Mouse (Mus musculus) splenic B cell, adult 2 months (primary cell): Measurements from ENCODE around the gene Polrmt.

ENCODE experiments used
- DNase-seq: peaks from one replicate; pipeline ENCODE4 v3.0.0-alpha.2; 2011; ENCODE audit warnings: low read depth, low spot score
- H3K27me3 ChIP-seq: 2 replicates; pipeline ENCODE4 v1.6.1; 2012; ENCODE audit warnings: mild to moderate bottlenecking, low read length, moderate library complexity, mixed read lengths; ENCODE audit not compliant: control insufficient read depth, poor library complexity, insufficient read depth, severe bottlenecking
- H3K36me3 ChIP-seq: 2 replicates; pipeline ENCODE4 v1.6.1; 2012; ENCODE audit warnings: mild to moderate bottlenecking, low read length, moderate library complexity, mixed read lengths; ENCODE audit not compliant: control insufficient read depth, poor library complexity, insufficient read depth, severe bottlenecking

Gene Polrmt

GRCm38 (mm10) chr10:79780664-79781015 lies 34.3 kb upstream of the Polrmt start:
- DNase-seq, result peak; percentile 92
- H3K36me3 ChIP-seq, result no peaks in the 10 kb centered on the region
- no peaks in the 10 kb centered on the region for H3K27me3 ChIP-seq

GRCm38 (mm10) chr10:79779784-79780663 lies 33.6 kb upstream of the Polrmt start:
- H3K36me3 ChIP-seq, result no peaks in the 10 kb centered on the region
- H3K27me3 ChIP-seq, result no peaks in the 10 kb centered on the region
- DNase-seq, result peak; percentile 98

GRCm38 (mm10) chr10:79779193-79779592 lies 32.8 kb upstream of the Polrmt start:
- H3K27me3 ChIP-seq, result no peaks in the 10 kb centered on the region
- no peak for DNase-seq

GRCm38 (mm10) chr10:79778006-79778405 lies 31.6 kb upstream of the Polrmt start:
- no peaks in the 10 kb centered on the region for H3K36me3 ChIP-seq
- no peaks in the 10 kb centered on the region for H3K27me3 ChIP-seq
- DNase-seq, result no peak

More at GRCm38 (mm10) chr10:79779193-79779592, 32.8 kb upstream of the Polrmt start:
- H3K36me3 ChIP-seq, result no peaks in the 10 kb centered on the region

- H3K36me3 ChIP-seq, result no peaks in the 10 kb centered on the region
- DNase-seq, result no peak
These were observed 30.7 kb upstream of the Polrmt start, which contains the start of gene Fstl3 for GRCm38 (mm10) chr10:79777103-79777531. Gene Fstl3, plus strand, starts transcription at chr10:79777272.

GRCm38 (mm10) chr10:79774486-79775279 lies 28.3 kb upstream of the Polrmt start:
- Histone ChIP-seq H3K36me3 (no peaks in the 10 kb centered on the region), H3K27me3 (no peaks in the 10 kb centered on the region)
- peak; percentile 38 for DNase-seq

More at GRCm38 (mm10) chr10:79777103-79777531, 30.7 kb upstream of the Polrmt start, which contains the start of gene Fstl3:
- no peaks in the 10 kb centered on the region for H3K27me3 ChIP-seq

- no peak for DNase-seq
- H3K27me3 ChIP-seq, result no peaks in the 10 kb centered on the region
- H3K36me3 ChIP-seq, result no peaks in the 10 kb centered on the region
These were observed 26.8 kb upstream of the Polrmt start for GRCm38 (mm10) chr10:79773208-79773607.

- DNase-seq, result no peak
- H3K36me3 ChIP-seq, result no peaks in the 10 kb centered on the region
- H3K27me3 ChIP-seq, result no peaks in the 10 kb centered on the region
These were observed 25.9 kb upstream of the Polrmt start for GRCm38 (mm10) chr10:79772320-79772719.

- Histone ChIP-seq H3K36me3 (no peaks in the 10 kb centered on the region), H3K27me3 (no peaks in the 10 kb centered on the region)
- no peak for DNase-seq
These were observed 22.9 kb upstream of the Polrmt start for GRCm38 (mm10) chr10:79769329-79769728.

- H3K36me3 ChIP-seq, result no peaks in the 10 kb centered on the region
- H3K27me3 ChIP-seq, result no peaks in the 10 kb centered on the region
- peak; percentile 82 for DNase-seq
These were observed 22.0 kb upstream of the Polrmt start for GRCm38 (mm10) chr10:79768400-79768799.

- DNase-seq, result peak; percentile 67
- H3K27me3 ChIP-seq, result no peaks in the 10 kb centered on the region
- H3K36me3 ChIP-seq, result no peaks in the 10 kb centered on the region
These were observed 21.2 kb upstream of the Polrmt start for GRCm38 (mm10) chr10:79767372-79768244.

GRCm38 (mm10) chr10:79766508-79767325 lies 20.3 kb upstream of the Polrmt start, which contains the start of gene Rnf126:
Gene Rnf126, minus strand, starts transcription at chr10:79766952.
- no peaks in the 10 kb centered on the region for H3K27me3 ChIP-seq
- DNase-seq, result peak; percentile 100
- H3K36me3 ChIP-seq, result no peaks in the 10 kb centered on the region

- no peak for DNase-seq
- Histone ChIP-seq H3K27me3 (no peaks in the 10 kb centered on the region), H3K36me3 (peaks cover 5% of the 10 kb centered on the region)
These were observed 19.7 kb upstream of the Polrmt start for GRCm38 (mm10) chr10:79766001-79766507.
